ENCODE assay signal across 16 mouse cellular contexts in genomic region chr9:106206515-106206914, GRCm38 (mm10). TPM values are rescaled to one million over a fixed set of nuclear protein-coding genes. Genes with fewer than 3 reads are reported as not detected.
DNase-seq lines count a peak whose midpoint lies in the region; ATAC-seq and TF ChIP-seq lines count a peak whose summit lies in the region.
"Had no signal": no experiment of that assay in that cellular context is flagged by ENCODE, and none has a peak within 500 bp of the region (broad histone marks: within the 10 kb centered on the region; RNA-seq: fewer than 3 reads in every experiment).

No protein-coding gene starts in this region.

- H3K9me3 ChIP-seq in hindbrain, embryonic 13.5 days: no peaks in the 10 kb centered on the region
- no peaks in the 10 kb centered on the region for H3K9me3 ChIP-seq in hindbrain, embryonic 12.5 days (replicated peaks)
- no peaks in the 10 kb centered on the region for H3K9me3 ChIP-seq in heart, embryonic 16.5 days (replicated peaks; ENCODE audit: control insufficient read depth, low read length)
- H3K9me3 ChIP-seq: hindbrain, embryonic 15.5 days; midbrain, embryonic 12.5 days; neural tube, embryonic 12.5 days had no signal

- 0 out of 2 replicates have a peak overlapping the region, but pooled peaks have one; percentile 9 for H3K9ac ChIP-seq in hindbrain, embryonic 13.5 days
- H3K9ac ChIP-seq in hindbrain, embryonic 12.5 days: no peak overlapping the region
- peak overlapping the region; percentile 52 for H3K9ac ChIP-seq in heart, embryonic 16.5 days (ENCODE audit: low read length)
- H3K9ac ChIP-seq: hindbrain, embryonic 15.5 days; midbrain, embryonic 12.5 days; neural tube, embryonic 12.5 days had no signal

- intact Hi-C loops in gastrocnemius, adult 2 months (cut with DNase I): loop anchor here (2.0 kb wide), 1 partner anchor 36 kb away; the partner anchor contains the start of gene Wdr82

- no peak overlapping the region for H3K4me3 ChIP-seq in hindbrain, embryonic 13.5 days
- no peak overlapping the region for H3K4me3 ChIP-seq in hindbrain, embryonic 12.5 days
- H3K4me3 ChIP-seq in gastrocnemius, adult 2 months: peak overlapping the region; percentile 74
- peak overlapping the region; percentile 20; the same call in 1 of the 2 replicates for H3K4me3 ChIP-seq in heart, embryonic 16.5 days (ENCODE audit: low read length)
- H3K4me3 ChIP-seq: hindbrain, embryonic 15.5 days; midbrain, embryonic 12.5 days; neural tube, embryonic 12.5 days had no signal

- TF ChIP-seq CTCF in gastrocnemius, adult 2 months (IDR thresholded peaks at IDR 0.05): no peak

- no peaks in the 10 kb centered on the region for H3K27me3 ChIP-seq in hindbrain, embryonic 13.5 days
- H3K27me3 ChIP-seq in hindbrain, embryonic 12.5 days: no peaks in the 10 kb centered on the region
- H3K27me3 ChIP-seq in heart, embryonic 16.5 days (ENCODE audit: control insufficient read depth, insufficient read depth, low read length): no peaks in the 10 kb centered on the region
- H3K27me3 ChIP-seq: CH12.LX; hindbrain, embryonic 15.5 days; neural tube, embryonic 12.5 days had no signal

- H3K36me3 ChIP-seq in hindbrain, embryonic 13.5 days: peaks cover 20% of the 10 kb centered on the region
- no peaks in the 10 kb centered on the region for H3K36me3 ChIP-seq in hindbrain, embryonic 12.5 days
- H3K36me3 ChIP-seq in heart, embryonic 16.5 days (ENCODE audit: control insufficient read depth, insufficient read depth): no peaks in the 10 kb centered on the region
- H3K36me3 ChIP-seq: hindbrain, embryonic 15.5 days; midbrain, embryonic 12.5 days; neural tube, embryonic 12.5 days had no signal

- 94% methylated on average over 2 of the region's 2 CpGs for WGBS in hindbrain, embryonic 13.5 days
- WGBS in hindbrain, embryonic 12.5 days: 74% methylated on average over 2 of the region's 2 CpGs
- WGBS in heart, embryonic 16.5 days: 25% methylated on average over 2 of the region's 2 CpGs

- no peak for ATAC-seq in hindbrain, embryonic 13.5 days (ENCODE audit: low FRiP score)
- ATAC-seq in hindbrain, embryonic 12.5 days (ENCODE audit: low FRiP score): no peak
- ATAC-seq in heart, embryonic 16.5 days (replicated peaks; ENCODE audit: extremely low read depth, insufficient read depth, low FRiP score): no peak

- peak; percentile 84 for DNase-seq in gastrocnemius, adult 2 months
- peak; percentile 77 to 82 for DNase-seq in heart, adult 18-20 months
- no peak for DNase-seq in kidney, adult 11 months
- DNase-seq in ovary, postnatal 10 days (ENCODE audit: low spot score): no peak
- no peak for DNase-seq in lung, postnatal 10 days
- DNase-seq: kidney, adult 9 months; thymus, postnatal 4 days had no signal

- H3K4me2 ChIP-seq in hindbrain, embryonic 13.5 days: no peak overlapping the region
- no peak overlapping the region for H3K4me2 ChIP-seq in hindbrain, embryonic 12.5 days (replicated peaks)
- H3K4me2 ChIP-seq in heart, embryonic 16.5 days (ENCODE audit: low read depth, low read length): peak overlapping the region; percentile 48
- H3K4me2 ChIP-seq: hindbrain, embryonic 15.5 days; midbrain, embryonic 12.5 days; neural tube, embryonic 12.5 days had no signal

- H3K4me1 ChIP-seq in hindbrain, embryonic 13.5 days (replicated peaks): peaks cover 52% of the 10 kb centered on the region
- peaks cover 34% of the 10 kb centered on the region for H3K4me1 ChIP-seq in hindbrain, embryonic 12.5 days
- H3K4me1 ChIP-seq in heart, embryonic 16.5 days (ENCODE audit: control insufficient read depth, insufficient read depth, low read length): peaks cover 37% of the 10 kb centered on the region

- no peak overlapping the region for H3K27ac ChIP-seq in hindbrain, embryonic 13.5 days
- no peak overlapping the region for H3K27ac ChIP-seq in hindbrain, embryonic 12.5 days
- peak overlapping the region; percentile 98 for H3K27ac ChIP-seq in gastrocnemius, adult 2 months
- H3K27ac ChIP-seq in heart, embryonic 16.5 days (ENCODE audit: low read length): peak overlapping the region; percentile 51
- H3K27ac ChIP-seq: hindbrain, embryonic 15.5 days; midbrain, embryonic 12.5 days; neural tube, embryonic 12.5 days had no signal

RNA-seq across cellular contexts. Expression of gene Twf2, which starts 3.6 kb away (rescaled TPM):
- 53.5 and 53.9 TPM in 2 replicates for polyA plus RNA-seq in hindbrain, embryonic 13.5 days (2015; fragmentation: Nextera tagmentation; extraction: Ambion mirVana)
- 60.2 and 62.1 TPM in 2 replicates for polyA plus RNA-seq in hindbrain, embryonic 12.5 days (2016; fragmentation: Nextera tagmentation; extraction: Ambion mirVana)
- total RNA-seq in gastrocnemius, adult 2 months (2021): 100 to 1,000 TPM; 127 to 210 TPM
- 100 to 1,000 TPM; 229 to 242 TPM for total RNA-seq in heart, adult 18-20 months (2021)
- 55.7 and 61.6 TPM in 2 replicates for polyA plus RNA-seq in heart, embryonic 16.5 days (2015; fragmentation: Nextera tagmentation; extraction: Ambion mirVana)

RNA-seq across cellular contexts. Expression of gene Ppm1m, which starts 7.0 kb away (rescaled TPM):
- polyA plus RNA-seq in hindbrain, embryonic 13.5 days (2015; fragmentation: Nextera tagmentation; extraction: Ambion mirVana): 16.6 and 19.0 TPM in 2 replicates
- 32.3 and 37.0 TPM in 2 replicates for polyA plus RNA-seq in hindbrain, embryonic 12.5 days (2016; fragmentation: Nextera tagmentation; extraction: Ambion mirVana)
- total RNA-seq in gastrocnemius, adult 2 months (2021): 1 to 10 TPM; 2.1 to 5.2 TPM
- 10 to 100 TPM; 11.8 to 15.0 TPM for total RNA-seq in heart, adult 18-20 months (2021)
- 25.0 and 27.7 TPM in 2 replicates for polyA plus RNA-seq in heart, embryonic 16.5 days (2015; fragmentation: Nextera tagmentation; extraction: Ambion mirVana)

RNA-seq across cellular contexts. Expression of gene Tlr9, which starts 15.9 kb away (rescaled TPM):
- polyA plus RNA-seq in hindbrain, embryonic 13.5 days (2015; fragmentation: Nextera tagmentation; extraction: Ambion mirVana): 0.04 and 0.05 TPM in 2 replicates
- polyA plus RNA-seq in hindbrain, embryonic 12.5 days (2016; fragmentation: Nextera tagmentation; extraction: Ambion mirVana): 0.05 and 0.07 TPM in 2 replicates
- total RNA-seq in gastrocnemius, adult 2 months (2021): under 1 TPM; 0.17 to 0.23 TPM
- 1 to 10 TPM in 1 of 2 experiments, under 1 TPM in 1; 0.45 to 1.3 TPM for total RNA-seq in heart, adult 18-20 months (2021)
- 0.05 and 0.09 TPM in 2 replicates for polyA plus RNA-seq in heart, embryonic 16.5 days (2015; fragmentation: Nextera tagmentation; extraction: Ambion mirVana)
- polyA plus RNA-seq: forebrain, embryonic 11.5 days; lung, embryonic 16.5 days; midbrain, embryonic 12.5 days; neural tube, embryonic 12.5 days had no signal

RNA-seq across cellular contexts. Expression of gene Wdr82, which starts 35.8 kb away (rescaled TPM):
- 32.6 and 33.7 TPM in 2 replicates for polyA plus RNA-seq in hindbrain, embryonic 13.5 days (2015; fragmentation: Nextera tagmentation; extraction: Ambion mirVana)
- polyA plus RNA-seq in hindbrain, embryonic 12.5 days (2016; fragmentation: Nextera tagmentation; extraction: Ambion mirVana): 34.1 and 38.9 TPM in 2 replicates
- total RNA-seq in gastrocnemius, adult 2 months (2021): 10 to 100 TPM; 19.4 to 25.9 TPM
- 10 to 100 TPM; 38.2 to 39.5 TPM for total RNA-seq in heart, adult 18-20 months (2021)
- polyA plus RNA-seq in heart, embryonic 16.5 days (2015; fragmentation: Nextera tagmentation; extraction: Ambion mirVana): 17.6 and 18.2 TPM in 2 replicates

RNA-seq across cellular contexts. Expression of gene Alas1, which starts 41.9 kb away (rescaled TPM):
- polyA plus RNA-seq in hindbrain, embryonic 13.5 days (2015; fragmentation: Nextera tagmentation; extraction: Ambion mirVana): 93.1 and 101 TPM in 2 replicates
- 79.2 and 92.1 TPM in 2 replicates for polyA plus RNA-seq in hindbrain, embryonic 12.5 days (2016; fragmentation: Nextera tagmentation; extraction: Ambion mirVana)
- 100 to 1,000 TPM; 209 to 290 TPM for total RNA-seq in gastrocnemius, adult 2 months (2021)
- 100 to 1,000 TPM; 345 to 482 TPM for total RNA-seq in heart, adult 18-20 months (2021)
- 217 and 223 TPM in 2 replicates for polyA plus RNA-seq in heart, embryonic 16.5 days (2015; fragmentation: Nextera tagmentation; extraction: Ambion mirVana)

Comparison
In these comparisons a context has a peak if more than half of its experiments do, and no peak if none do; other contexts are left out.
1. H3K27ac ChIP-seq: peak in gastrocnemius, adult 2 months (single experiment) and heart, embryonic 16.5 days (single experiment); none in hindbrain, embryonic 13.5 days (single experiment) and hindbrain, embryonic 12.5 days (single experiment).
2. H3K4me3 ChIP-seq: peak in gastrocnemius, adult 2 months (single experiment) and heart, embryonic 16.5 days (single experiment); none in hindbrain, embryonic 13.5 days (single experiment) and hindbrain, embryonic 12.5 days (single experiment).
3. DNase-seq: peak in gastrocnemius, adult 2 months (single experiment) and heart, adult 18-20 months (2 of 2); none in kidney, adult 11 months (single experiment), ovary, postnatal 10 days (single experiment) and lung, postnatal 10 days (single experiment).